Mouse (Mus musculus): ENCODE results near the gene Adamts8. TPM values are rescaled to one million over a fixed set of nuclear protein-coding genes. Genes with fewer than 3 reads are reported as not detected.

The Adamts8 gene
- 2.0 and 2.5 TPM in 2 replicates for polyA plus RNA-seq (2016; fragmentation: Nextera tagmentation; extraction: Ambion mirVana)

- H3K9ac ChIP-seq, result peak within 1 kb of the TSS; percentile 57
- H3K27me3 ChIP-seq, result peaks cover 63% of the 10 kb centered on the region
- 0 out of 2 replicates have a peak, but pooled peaks cover 13% of the 10 kb centered on the region for H3K4me1 ChIP-seq
- H3K27ac ChIP-seq, result no peak within 1 kb of the TSS
- no peaks in the 10 kb centered on the region for H3K36me3 ChIP-seq
- peak within 1 kb of the TSS; percentile 59 for H3K4me3 ChIP-seq
- peak; percentile 78 for ATAC-seq (ENCODE audit: insufficient number of reproducible peaks, insufficient read depth, low FRiP score, low TSS enrichment)
- H3K4me2 ChIP-seq (replicated peaks), result peak within 1 kb of the TSS; percentile 100
- WGBS, result under 1% methylated on average over 79 of the region's 96 CpGs
- no peaks in the 10 kb centered on the region for H3K9me3 ChIP-seq
These were observed at the start of gene Adamts8 for GRCm38 (mm10) chr9:30942512-30943313. TSS of gene Adamts8 (plus strand) at chr9:30942562.

- no peak overlapping the region for H3K4me2 ChIP-seq (replicated peaks)
- no peak overlapping the region for H3K4me3 ChIP-seq
- no peaks in the 10 kb centered on the region for H3K9me3 ChIP-seq
- H3K36me3 ChIP-seq, result peaks cover 5% of the 10 kb centered on the region
- ATAC-seq (ENCODE audit: insufficient number of reproducible peaks, insufficient read depth, low FRiP score, low TSS enrichment), result no peak
- no peaks in the 10 kb centered on the region for H3K4me1 ChIP-seq
- H3K9ac ChIP-seq, result no peak overlapping the region
- no peaks in the 10 kb centered on the region for H3K27me3 ChIP-seq
- H3K27ac ChIP-seq, result no peak overlapping the region
- 92% methylated on average over 3 of the region's 3 CpGs for WGBS
These were observed 46.7 kb upstream of the Adamts8 start for GRCm38 (mm10) chr9:30895618-30896017.

GRCm38 (mm10) chr9:30896752-30897151, 45.6 kb upstream of the Adamts8 start:
- no peak for ATAC-seq (ENCODE audit: insufficient number of reproducible peaks, insufficient read depth, low FRiP score, low TSS enrichment)
- no peak overlapping the region for H3K27ac ChIP-seq
- no peaks in the 10 kb centered on the region for H3K27me3 ChIP-seq
- no peak overlapping the region for H3K4me2 ChIP-seq (replicated peaks)
- 78% methylated on average over 5 of the region's 5 CpGs for WGBS
- no peaks in the 10 kb centered on the region for H3K4me1 ChIP-seq
- H3K36me3 ChIP-seq, result peaks cover 12% of the 10 kb centered on the region
- H3K4me3 ChIP-seq, result no peak overlapping the region
- H3K9ac ChIP-seq, result no peak overlapping the region
- H3K9me3 ChIP-seq, result no peaks in the 10 kb centered on the region

GRCm38 (mm10) chr9:30897169-30897568, 45.2 kb upstream of the Adamts8 start:
- Histone ChIP-seq H3K4me2 (replicated peaks) (no peak overlapping the region), H3K27me3 (no peaks in the 10 kb centered on the region), H3K9ac (no peak overlapping the region), H3K4me1 (no peaks in the 10 kb centered on the region), H3K36me3 (peaks cover 16% of the 10 kb centered on the region), H3K4me3 (no peak overlapping the region), H3K27ac (no peak overlapping the region), H3K9me3 (no peaks in the 10 kb centered on the region)
- ATAC-seq (ENCODE audit: insufficient number of reproducible peaks, insufficient read depth, low FRiP score, low TSS enrichment), result no peak
- WGBS, result 85% methylated on average over 2 of the region's 2 CpGs

- 95% methylated on average over 19 of the region's 19 CpGs for WGBS
These were observed 40.2 kb upstream of the Adamts8 start for GRCm38 (mm10) chr9:30902152-30902551.

GRCm38 (mm10) chr9:30902641-30903040, 39.7 kb upstream of the Adamts8 start:
- WGBS, result 94% methylated on average over 7 of the region's 7 CpGs
- no peak for ATAC-seq (ENCODE audit: insufficient number of reproducible peaks, insufficient read depth, low FRiP score, low TSS enrichment)
- H3K27ac ChIP-seq, result no peak overlapping the region
- H3K4me1 ChIP-seq, result no peaks in the 10 kb centered on the region
- no peak overlapping the region for H3K9ac ChIP-seq
- H3K4me3 ChIP-seq, result no peak overlapping the region
- peaks cover 38% of the 10 kb centered on the region for H3K36me3 ChIP-seq
- no peaks in the 10 kb centered on the region for H3K9me3 ChIP-seq
- no peak overlapping the region for H3K4me2 ChIP-seq (replicated peaks)
- H3K27me3 ChIP-seq, result no peaks in the 10 kb centered on the region

More at GRCm38 (mm10) chr9:30902152-30902551, 40.2 kb upstream of the Adamts8 start:
- H3K9me3 ChIP-seq, result no peaks in the 10 kb centered on the region
- H3K4me2 ChIP-seq (replicated peaks), result no peak overlapping the region
- H3K9ac ChIP-seq, result no peak overlapping the region
- no peaks in the 10 kb centered on the region for H3K27me3 ChIP-seq
- ATAC-seq (ENCODE audit: insufficient number of reproducible peaks, insufficient read depth, low FRiP score, low TSS enrichment), result no peak
- peaks cover 38% of the 10 kb centered on the region for H3K36me3 ChIP-seq
- no peaks in the 10 kb centered on the region for H3K4me1 ChIP-seq
- no peak overlapping the region for H3K4me3 ChIP-seq
- H3K27ac ChIP-seq, result no peak overlapping the region

- no peak for ATAC-seq (ENCODE audit: insufficient number of reproducible peaks, insufficient read depth, low FRiP score, low TSS enrichment)
- Histone ChIP-seq H3K27ac (no peak overlapping the region), H3K27me3 (no peaks in the 10 kb centered on the region), H3K4me2 (replicated peaks) (no peak overlapping the region), H3K4me1 (no peaks in the 10 kb centered on the region), H3K9ac (no peak overlapping the region), H3K9me3 (no peaks in the 10 kb centered on the region), H3K4me3 (no peak overlapping the region), H3K36me3 (peaks cover 38% of the 10 kb centered on the region)
- WGBS, result 94% methylated on average over 5 of the region's 5 CpGs
These were observed 39.1 kb upstream of the Adamts8 start for GRCm38 (mm10) chr9:30903266-30903665.

- H3K4me3 ChIP-seq, result no peak overlapping the region
- ATAC-seq (ENCODE audit: insufficient number of reproducible peaks, insufficient read depth, low FRiP score, low TSS enrichment), result no peak
- no peaks in the 10 kb centered on the region for H3K4me1 ChIP-seq
- H3K9ac ChIP-seq, result no peak overlapping the region
- H3K4me2 ChIP-seq (replicated peaks), result no peak overlapping the region
- H3K27me3 ChIP-seq, result no peaks in the 10 kb centered on the region
- H3K27ac ChIP-seq, result no peak overlapping the region
- no peaks in the 10 kb centered on the region for H3K9me3 ChIP-seq
- peaks cover 40% of the 10 kb centered on the region for H3K36me3 ChIP-seq
- WGBS, result 86% methylated on average over 10 of the region's 10 CpGs
These were observed 36.5 kb upstream of the Adamts8 start for GRCm38 (mm10) chr9:30905861-30906260.

- Histone ChIP-seq H3K36me3 (peaks cover 42% of the 10 kb centered on the region), H3K27me3 (no peaks in the 10 kb centered on the region), H3K9ac (no peak overlapping the region), H3K9me3 (no peaks in the 10 kb centered on the region), H3K4me3 (no peak overlapping the region), H3K4me1 (no peaks in the 10 kb centered on the region), H3K4me2 (replicated peaks) (no peak overlapping the region), H3K27ac (no peak overlapping the region)
- no peak for ATAC-seq (ENCODE audit: insufficient number of reproducible peaks, insufficient read depth, low FRiP score, low TSS enrichment)
- 86% methylated on average over 4 of the region's 4 CpGs for whole genome bisulfite sequencing
These were observed 35.9 kb upstream of the Adamts8 start for GRCm38 (mm10) chr9:30906426-30906825.

GRCm38 (mm10) chr9:30907677-30908295, 34.6 kb upstream of the Adamts8 start:
- Histone ChIP-seq H3K4me3 (no peak overlapping the region), H3K4me2 (replicated peaks) (no peak overlapping the region), H3K36me3 (peaks cover 29% of the 10 kb centered on the region), H3K27ac (no peak overlapping the region), H3K9me3 (no peaks in the 10 kb centered on the region), H3K27me3 (no peaks in the 10 kb centered on the region), H3K4me1 (no peaks in the 10 kb centered on the region), H3K9ac (no peak overlapping the region)
- ATAC-seq (ENCODE audit: insufficient number of reproducible peaks, insufficient read depth, low FRiP score, low TSS enrichment), result no peak
- 56% methylated on average over 5 of the region's 5 CpGs for WGBS

GRCm38 (mm10) chr9:30908296-30908690, 34.1 kb upstream of the Adamts8 start:
- ATAC-seq (ENCODE audit: insufficient number of reproducible peaks, insufficient read depth, low FRiP score, low TSS enrichment), result no peak
- H3K4me2 ChIP-seq (replicated peaks), result no peak overlapping the region
- no peak overlapping the region for H3K27ac ChIP-seq
- H3K36me3 ChIP-seq, result peaks cover 28% of the 10 kb centered on the region
- H3K4me1 ChIP-seq, result no peaks in the 10 kb centered on the region
- 91% methylated on average over 5 of the region's 5 CpGs for WGBS
- no peaks in the 10 kb centered on the region for H3K27me3 ChIP-seq
- H3K4me3 ChIP-seq, result no peak overlapping the region
- H3K9ac ChIP-seq, result no peak overlapping the region
- H3K9me3 ChIP-seq, result no peaks in the 10 kb centered on the region

- WGBS, result 87% methylated on average over 5 of the region's 5 CpGs
- no peak overlapping the region for H3K9ac ChIP-seq
- H3K4me1 ChIP-seq, result no peaks in the 10 kb centered on the region
- H3K4me3 ChIP-seq, result no peak overlapping the region
- no peak overlapping the region for H3K27ac ChIP-seq
- no peak overlapping the region for H3K4me2 ChIP-seq (replicated peaks)
- H3K36me3 ChIP-seq, result peaks cover 24% of the 10 kb centered on the region
- no peaks in the 10 kb centered on the region for H3K27me3 ChIP-seq
- H3K9me3 ChIP-seq, result no peaks in the 10 kb centered on the region
- ATAC-seq (ENCODE audit: insufficient number of reproducible peaks, insufficient read depth, low FRiP score, low TSS enrichment), result no peak
These were observed 33.4 kb upstream of the Adamts8 start for GRCm38 (mm10) chr9:30908973-30909372.
